In genomic region chr19:36818141-36818885, GRCm38 (mm10) we compare ENCODE assay signal across 8 mouse cellular contexts. TPM values are rescaled to one million over a fixed set of nuclear protein-coding genes. Genes with fewer than 3 reads are reported as not detected.
DNase-seq lines count a peak whose midpoint lies in the region; ATAC-seq and TF ChIP-seq lines count a peak whose summit lies in the region.

No protein-coding gene starts in this region.

- TF ChIP-seq POLR2A in bone marrow, adult 2 months (IDR thresholded peaks at IDR 0.05; ENCODE audit: borderline replicate concordance, control insufficient read depth, low read depth, low read length) = no peak

- peak; percentile 60 for ATAC-seq in frontal cortex, adult (ENCODE audit: low TSS enrichment)
- no peak; the same call in 1 of the 2 replicates for ATAC-seq in kidney, postnatal 0 days (replicated peaks; ENCODE audit: low FRiP score, low read depth)

- no peaks in the 10 kb centered on the region; the same call in 1 of the 2 replicates for H3K4me1 ChIP-seq in bone marrow, adult 2 months (ENCODE audit: control insufficient read depth, insufficient read depth, low read length)
- H3K4me1 ChIP-seq in kidney, postnatal 0 days (replicated peaks; ENCODE audit: insufficient read depth, low read length) = 0 out of 2 replicates have a peak, but pooled peaks cover 4% of the 10 kb centered on the region
- H3K4me1 ChIP-seq in midbrain, embryonic 10.5 days = peaks cover 19% of the 10 kb centered on the region

- no peaks in the 10 kb centered on the region for H3K27me3 ChIP-seq in kidney, postnatal 0 days (ENCODE audit: insufficient read depth, low read length)
- H3K27me3 ChIP-seq in midbrain, embryonic 10.5 days (ENCODE audit: low read depth, poor library complexity, severe bottlenecking) = peaks cover 15% of the 10 kb centered on the region

- H3K36me3 ChIP-seq in kidney, postnatal 0 days (ENCODE audit: insufficient read depth, low read length) = no peaks in the 10 kb centered on the region
- no peaks in the 10 kb centered on the region for H3K36me3 ChIP-seq in midbrain, embryonic 10.5 days

- no peak for TF ChIP-seq CTCF in bone marrow, adult 2 months (IDR thresholded peaks at IDR 0.05; ENCODE audit: control insufficient read depth, insufficient read depth, low read length)
- TF ChIP-seq CTCF in kidney, postnatal 0 days (IDR thresholded peaks at IDR 0.05; ENCODE audit: low read depth) = no peak

- peak overlapping the region; percentile 48 for H3K9ac ChIP-seq in kidney, postnatal 0 days (ENCODE audit: low read depth, low read length)

- peak overlapping the region; percentile 72 for H3K4me2 ChIP-seq in kidney, postnatal 0 days (ENCODE audit: low read length)

- H3K27ac ChIP-seq in bone marrow, adult 2 months (ENCODE audit: control insufficient read depth, insufficient read depth, low read depth, low read length, poor library complexity) = no peak overlapping the region
- peak overlapping the region; percentile 78 for H3K27ac ChIP-seq in kidney, postnatal 0 days
- peak overlapping the region; percentile 77 for H3K27ac ChIP-seq in midbrain, embryonic 10.5 days (replicated peaks)

- WGBS in bone marrow, adult 2 months = 47% methylated on average over 22 of the region's 22 CpGs
- 5% methylated on average over 21 of the region's 22 CpGs for WGBS in kidney, postnatal 0 days
- WGBS in midbrain, embryonic 10.5 days = 7% methylated on average over 22 of the region's 22 CpGs

- DNase-seq in frontal cortex, postnatal 36 days (ENCODE audit: low spot score in 2 of 2) = no peak
- DNase-seq in heart, adult 8-10 months (ENCODE audit: low spot score) = peak; percentile 68
- DNase-seq in kidney, postnatal 0 days (ENCODE audit: low spot score) = peak; percentile 78
- DNase-seq in midbrain, embryonic 10.5 days (ENCODE audit: low spot score) = peak; percentile 45
- DNase-seq in thymus, postnatal 4 days = peak; percentile 58
- DNase-seq in ovary, postnatal 14 days (ENCODE audit: low spot score) = no peak

- H3K9me3 ChIP-seq in kidney, postnatal 0 days (replicated peaks; ENCODE audit: low read length) = no peaks in the 10 kb centered on the region
- H3K9me3 ChIP-seq in midbrain, embryonic 10.5 days (replicated peaks) = no peaks in the 10 kb centered on the region

- H3K4me3 ChIP-seq in bone marrow, adult 2 months (replicated peaks; ENCODE audit: control insufficient read depth, low read depth, low read length) = peak overlapping the region; percentile 8
- H3K4me3 ChIP-seq in kidney, postnatal 0 days (replicated peaks; ENCODE audit: low read depth, low read length) = peak overlapping the region; percentile 35
- peak overlapping the region; percentile 55 for H3K4me3 ChIP-seq in midbrain, embryonic 10.5 days

RNA-seq across cellular contexts. Expression of gene Tnks2, which starts 15.7 kb away (rescaled TPM):
- 9.2 and 20.4 TPM in 2 replicates for polyA plus RNA-seq in bone marrow, adult 2 months (2011; ENCODE audit: insufficient read depth, insufficient read length, low replicate concordance, missing spikeins)
- 10 to 100 TPM; 62.7 to 82.4 (median 71.7) TPM for total RNA-seq in heart, adult 8-10 months (2022)
- polyA plus RNA-seq in kidney, postnatal 0 days (2015; fragmentation: Nextera tagmentation; extraction: Ambion mirVana) = 34.9 and 38.1 TPM in 2 replicates
- 47.3 and 54.2 TPM in 2 replicates for polyA plus RNA-seq in midbrain, embryonic 10.5 days (2016; fragmentation: Nextera tagmentation; extraction: Ambion mirVana)

Comparison
In these comparisons a context has a peak if more than half of its experiments do, and no peak if none do; other contexts are left out.
1. DNase-seq: peak in heart, adult 8-10 months (single experiment), kidney, postnatal 0 days (single experiment), midbrain, embryonic 10.5 days (single experiment) and thymus, postnatal 4 days (single experiment); none in frontal cortex, postnatal 36 days (0 of 2) and ovary, postnatal 14 days (single experiment).
2. Peak in every context shown above with its lines, with median percentiles within 50 percentile points of each other: H3K4me3 ChIP-seq.